Mouse (Mus musculus): ENCODE results near the gene Gipc1. TPM values are rescaled to one million over a fixed set of nuclear protein-coding genes. Genes with fewer than 3 reads are reported as not detected.

Gipc1 gene
- polyA plus RNA-seq, 1 experiment: 20.8 TPM

Other genes starting within 250 kb of the Gipc1 start
- gene Scoc, start 194.3 kb upstream of the Gipc1 start, polyA plus RNA-seq (2012; ENCODE audit: insufficient read depth, insufficient read length, missing spikeins): 136 and 154 TPM in 2 replicates
- gene Olfr370, start 116.9 kb upstream of the Gipc1 start, polyA plus RNA-seq (2012; ENCODE audit: insufficient read depth, insufficient read length, missing spikeins): not detected in 2 replicates
- 676 and 868 TPM in 2 replicates for gene Ndufb7, start 86.0 kb upstream of the Gipc1 start, polyA plus RNA-seq (2012; ENCODE audit: insufficient read depth, insufficient read length, missing spikeins)
- gene Tecr, start 44.7 kb upstream of the Gipc1 start, polyA plus RNA-seq (2012; ENCODE audit: insufficient read depth, insufficient read length, missing spikeins): 552 and 608 TPM in 2 replicates
- 25.0 and 50.3 TPM in 2 replicates for gene Dnajb1, start 44.5 kb upstream of the Gipc1 start, polyA plus RNA-seq (2012; ENCODE audit: insufficient read depth, insufficient read length, missing spikeins)
- not detected in 2 replicates for gene Ptger1, start 14.0 kb downstream of the Gipc1 start, polyA plus RNA-seq (2012; ENCODE audit: insufficient read depth, insufficient read length, missing spikeins)
- 98.1 and 111 TPM in 2 replicates for gene Pkn1, start 46.5 kb downstream of the Gipc1 start, polyA plus RNA-seq (2012; ENCODE audit: insufficient read depth, insufficient read length, missing spikeins)
- gene Ddx39, start 62.5 kb downstream of the Gipc1 start, polyA plus RNA-seq (2012; ENCODE audit: insufficient read depth, insufficient read length, missing spikeins): 7.7 and 14.1 TPM in 2 replicates
- gene Adgre5, start 88.6 kb downstream of the Gipc1 start, polyA plus RNA-seq (2012; ENCODE audit: insufficient read depth, insufficient read length, missing spikeins): 30.1 and 34.2 TPM in 2 replicates
- 1.5 and 1.6 TPM in 2 replicates for gene Adgrl1, start 247.4 kb downstream of the Gipc1 start, polyA plus RNA-seq (2012; ENCODE audit: insufficient read depth, insufficient read length, missing spikeins)